Mouse (Mus musculus): ENCODE results near the gene Plekhb2.

GRCm38 (mm10) chr1:34837951-34838689 is 11.7 kb upstream of the Plekhb2 start:
- TF ChIP-seq CTCF (IDR thresholded peaks at IDR 0.05; ENCODE audit: low read depth, low read length): no peak
- no peak for TF ChIP-seq POLR2AphosphoS5 (IDR thresholded peaks at IDR 0.05; ENCODE audit: insufficient replicate concordance, low read depth, low read length)

All from G1E (cell line).